Mouse (Mus musculus): ENCODE measurements around the gene Asb17. TPM values are rescaled to one million over a fixed set of nuclear protein-coding genes. Genes with fewer than 3 reads are reported as not detected.

Gene Asb17
- polyA plus RNA-seq, 1 experiment: not detected

GRCm38 (mm10) chr3:153834071-153834470, 9.9 kb upstream of the Asb17 start:
- H3K4me1 ChIP-seq (ENCODE audit: control insufficient read depth, insufficient read depth, low read length): peaks cover 18% of the 10 kb centered on the region
- TF ChIP-seq CTCF (IDR thresholded peaks at IDR 0.05; ENCODE audit: borderline replicate concordance, insufficient read depth, low read depth, low read length): no peak
- TF ChIP-seq POLR2A (IDR thresholded peaks at IDR 0.05; ENCODE audit: borderline replicate concordance, insufficient read depth, low read length): no peak
- 94% methylated on average over 4 of the region's 4 CpGs for WGBS

GRCm38 (mm10) chr3:153835455-153836086, 8.4 kb upstream of the Asb17 start:
- WGBS: 87% methylated on average over 7 of the region's 7 CpGs
- Histone ChIP-seq H3K27me3 (ENCODE audit: control insufficient read depth, insufficient read depth, low read length) (no peaks in the 10 kb centered on the region), H3K4me3 (replicated peaks; ENCODE audit: insufficient read depth, low read depth, low read length) (no peak overlapping the region), H3K27ac (ENCODE audit: insufficient read depth, low read length) (no peak overlapping the region), H3K4me1 (ENCODE audit: control insufficient read depth, insufficient read depth, low read length) (peaks cover 18% of the 10 kb centered on the region)
- peak; percentile 50 to 59 for DNase-seq
- TF ChIP-seq CTCF (IDR thresholded peaks at IDR 0.05; ENCODE audit: borderline replicate concordance, insufficient read depth, low read depth, low read length) (peak; percentile 78), POLR2A (IDR thresholded peaks at IDR 0.05; ENCODE audit: borderline replicate concordance, insufficient read depth, low read length) (no peak)

More at GRCm38 (mm10) chr3:153834071-153834470, 9.9 kb upstream of the Asb17 start:
- no peak overlapping the region for H3K4me3 ChIP-seq (replicated peaks; ENCODE audit: insufficient read depth, low read depth, low read length)
- H3K27ac ChIP-seq (ENCODE audit: insufficient read depth, low read length): no peak overlapping the region
- H3K27me3 ChIP-seq (ENCODE audit: control insufficient read depth, insufficient read depth, low read length): no peaks in the 10 kb centered on the region
- no peak for DNase-seq

- H3K4me3 ChIP-seq (replicated peaks; ENCODE audit: insufficient read depth, low read depth, low read length): no peak overlapping the region
- 91% methylated on average over 3 of the region's 3 CpGs for whole genome bisulfite sequencing
- no peak for TF ChIP-seq POLR2A (IDR thresholded peaks at IDR 0.05; ENCODE audit: borderline replicate concordance, insufficient read depth, low read length)
- no peak for TF ChIP-seq CTCF (IDR thresholded peaks at IDR 0.05; ENCODE audit: borderline replicate concordance, insufficient read depth, low read depth, low read length)
- no peak overlapping the region for H3K27ac ChIP-seq (ENCODE audit: insufficient read depth, low read length)
- DNase-seq: no peak
- H3K4me1 ChIP-seq (ENCODE audit: control insufficient read depth, insufficient read depth, low read length): peaks cover 13% of the 10 kb centered on the region
- no peaks in the 10 kb centered on the region for H3K27me3 ChIP-seq (ENCODE audit: control insufficient read depth, insufficient read depth, low read length)
These were observed 7.7 kb upstream of the Asb17 start for GRCm38 (mm10) chr3:153836316-153836715.

GRCm38 (mm10) chr3:153837593-153837992, 6.4 kb upstream of the Asb17 start:
- Histone ChIP-seq H3K4me3 (replicated peaks; ENCODE audit: insufficient read depth, low read depth, low read length) (no peak overlapping the region), H3K4me1 (ENCODE audit: control insufficient read depth, insufficient read depth, low read length) (peaks cover under 1% of the 10 kb centered on the region; the same call in 1 of the 2 replicates), H3K27me3 (ENCODE audit: control insufficient read depth, insufficient read depth, low read length) (no peaks in the 10 kb centered on the region), H3K27ac (ENCODE audit: insufficient read depth, low read length) (no peak overlapping the region)
- DNase-seq: no peak
- no peak for TF ChIP-seq CTCF (IDR thresholded peaks at IDR 0.05; ENCODE audit: borderline replicate concordance, insufficient read depth, low read depth, low read length)
- no peak for TF ChIP-seq POLR2A (IDR thresholded peaks at IDR 0.05; ENCODE audit: borderline replicate concordance, insufficient read depth, low read length)
- WGBS: 79% methylated on average over 4 of the region's 4 CpGs

- Histone ChIP-seq H3K4me1 (ENCODE audit: control insufficient read depth, insufficient read depth, low read length) (no peaks in the 10 kb centered on the region), H3K27me3 (ENCODE audit: control insufficient read depth, insufficient read depth, low read length) (no peaks in the 10 kb centered on the region), H3K4me3 (replicated peaks; ENCODE audit: insufficient read depth, low read depth, low read length) (no peak overlapping the region), H3K27ac (ENCODE audit: insufficient read depth, low read length) (no peak overlapping the region)
- 97% methylated on average over 9 of the region's 9 CpGs for WGBS
- TF ChIP-seq CTCF (IDR thresholded peaks at IDR 0.05; ENCODE audit: borderline replicate concordance, insufficient read depth, low read depth, low read length) (no peak), POLR2A (IDR thresholded peaks at IDR 0.05; ENCODE audit: borderline replicate concordance, insufficient read depth, low read length) (no peak)
- DNase-seq: no peak
These were observed 748 bp downstream of the Asb17 start for GRCm38 (mm10) chr3:153844757-153845156.

- DNase-seq: no peak
- TF ChIP-seq POLR2A (IDR thresholded peaks at IDR 0.05; ENCODE audit: borderline replicate concordance, insufficient read depth, low read length) (no peak), CTCF (IDR thresholded peaks at IDR 0.05; ENCODE audit: borderline replicate concordance, insufficient read depth, low read depth, low read length) (no peak)
These were observed 1.5 kb downstream of the Asb17 start for GRCm38 (mm10) chr3:153845500-153845899.

GRCm38 (mm10) chr3:153846109-153846508, 2.1 kb downstream of the Asb17 start:
- H3K27ac ChIP-seq (ENCODE audit: insufficient read depth, low read length): no peak overlapping the region
- no peak for TF ChIP-seq CTCF (IDR thresholded peaks at IDR 0.05; ENCODE audit: borderline replicate concordance, insufficient read depth, low read depth, low read length)
- no peak for TF ChIP-seq POLR2A (IDR thresholded peaks at IDR 0.05; ENCODE audit: borderline replicate concordance, insufficient read depth, low read length)
- DNase-seq: no peak
- no peaks in the 10 kb centered on the region for H3K4me1 ChIP-seq (ENCODE audit: control insufficient read depth, insufficient read depth, low read length)
- H3K27me3 ChIP-seq (ENCODE audit: control insufficient read depth, insufficient read depth, low read length): no peaks in the 10 kb centered on the region; the same call in 1 of the 2 replicates
- 88% methylated on average over 4 of the region's 4 CpGs for WGBS
- no peak overlapping the region for H3K4me3 ChIP-seq (replicated peaks; ENCODE audit: insufficient read depth, low read depth, low read length)

More at GRCm38 (mm10) chr3:153845500-153845899, 1.5 kb downstream of the Asb17 start:
- 88% methylated on average over 2 of the region's 2 CpGs for WGBS
- H3K4me1 ChIP-seq (ENCODE audit: control insufficient read depth, insufficient read depth, low read length): no peaks in the 10 kb centered on the region
- no peaks in the 10 kb centered on the region for H3K27me3 ChIP-seq (ENCODE audit: control insufficient read depth, insufficient read depth, low read length)
- no peak overlapping the region for H3K4me3 ChIP-seq (replicated peaks; ENCODE audit: insufficient read depth, low read depth, low read length)
- H3K27ac ChIP-seq (ENCODE audit: insufficient read depth, low read length): no peak overlapping the region

GRCm38 (mm10) chr3:153847207-153847733, 3.3 kb downstream of the Asb17 start:
- 86% methylated on average over 7 of the region's 7 CpGs for WGBS
- H3K27me3 ChIP-seq (ENCODE audit: control insufficient read depth, insufficient read depth, low read length): no peaks in the 10 kb centered on the region; the same call in 1 of the 2 replicates

More at GRCm38 (mm10) chr3:153847207-153847733, 3.3 kb downstream of the Asb17 start:
- DNase-seq: no peak
- Histone ChIP-seq H3K4me3 (replicated peaks; ENCODE audit: insufficient read depth, low read depth, low read length) (no peak overlapping the region), H3K4me1 (ENCODE audit: control insufficient read depth, insufficient read depth, low read length) (no peaks in the 10 kb centered on the region), H3K27ac (ENCODE audit: insufficient read depth, low read length) (no peak overlapping the region)
- TF ChIP-seq POLR2A (IDR thresholded peaks at IDR 0.05; ENCODE audit: borderline replicate concordance, insufficient read depth, low read length): no peak

Measured in cerebellum, adult 2 months (tissue).